Mouse (Mus musculus): ENCODE results near the gene Vapb. TPM values are rescaled to one million over a fixed set of nuclear protein-coding genes. Genes with fewer than 3 reads are reported as not detected.
"Not testable (repeated sequence)": the region's sequence is repeated elsewhere in the genome, so short reads cannot be mapped to it uniquely, and the experiment has no call there.

Vapb gene
- polyA plus RNA-seq, 1 experiment, result 9.1 TPM

DNA sequence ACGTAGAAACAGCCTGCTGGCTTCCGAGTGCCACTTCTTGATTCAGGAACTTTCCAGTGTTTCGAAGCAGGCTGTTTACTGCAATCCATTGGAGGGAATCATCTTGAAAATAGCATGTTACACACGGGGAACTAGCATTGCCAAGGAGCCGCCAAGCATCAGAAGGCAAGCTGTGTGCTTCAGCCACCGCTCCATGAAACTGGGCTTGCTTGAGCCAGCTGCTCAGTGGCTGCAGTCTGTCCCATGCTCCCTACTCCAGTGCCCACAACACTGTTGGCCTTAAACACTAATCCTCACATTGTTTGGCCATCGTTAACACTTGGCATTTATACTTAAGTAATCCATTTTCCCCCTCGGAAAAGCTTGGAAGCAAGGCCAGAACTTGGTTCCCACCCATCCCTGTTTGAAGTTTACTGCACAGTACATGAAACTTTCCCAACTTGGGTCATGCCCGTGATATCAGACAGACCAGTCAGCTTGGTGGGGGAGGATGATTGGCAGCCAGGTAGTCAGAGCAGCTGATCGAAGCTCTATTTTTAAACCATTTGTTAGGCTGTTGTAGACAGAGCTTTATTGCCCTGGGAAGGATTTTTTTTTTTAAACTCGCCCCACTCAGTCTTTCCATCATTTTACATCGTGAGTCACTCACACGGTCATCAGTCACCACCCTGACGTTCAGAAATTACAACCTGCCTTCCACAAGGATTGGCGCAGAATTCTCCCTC, 31.3 kb upstream of the Vapb start:
- H3K36me3 ChIP-seq (ENCODE audit: control insufficient read depth, insufficient read depth, low read length), result peaks cover 3% of the 10 kb centered on the region

DNA sequence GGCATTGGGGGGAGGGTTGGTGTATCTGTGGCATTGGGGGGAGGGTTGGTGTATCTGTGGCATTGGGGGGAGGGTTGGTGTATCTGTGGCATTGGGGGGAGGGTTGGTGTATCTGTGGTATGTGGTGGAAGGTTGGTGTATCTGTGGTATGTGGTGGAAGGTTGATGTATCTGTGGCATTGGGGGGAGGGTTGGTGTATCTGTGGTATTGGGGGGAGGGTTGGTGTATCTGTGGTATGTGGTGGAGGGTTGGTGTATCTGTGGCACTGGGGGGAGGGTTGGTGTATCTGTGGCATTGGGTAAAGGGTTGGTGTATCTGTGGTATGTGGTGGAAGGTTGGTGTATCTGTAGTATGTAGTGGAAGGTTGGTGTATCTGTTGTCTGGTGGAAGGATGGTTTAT, 29.7 kb upstream of the Vapb start:
- H3K4me1 ChIP-seq (ENCODE audit: control insufficient read depth, insufficient read depth, low read length); H3K36me3 ChIP-seq (ENCODE audit: control insufficient read depth, insufficient read depth, low read length); H3K27me3 ChIP-seq (ENCODE audit: control insufficient read depth, insufficient read depth, low read length); H3K27ac ChIP-seq (ENCODE audit: control insufficient read depth, insufficient read depth, low read depth, low read length); H3K4me3 ChIP-seq (ENCODE audit: control insufficient read depth, low read depth, low read length): not testable (repeated sequence)

More for the DNA sequence above, 31.3 kb upstream of the Vapb start:
- Histone ChIP-seq H3K27ac (ENCODE audit: control insufficient read depth, insufficient read depth, low read depth, low read length) (no peak overlapping the region), H3K4me1 (ENCODE audit: control insufficient read depth, insufficient read depth, low read length) (no peaks in the 10 kb centered on the region), H3K4me3 (ENCODE audit: control insufficient read depth, low read depth, low read length) (no peak overlapping the region), H3K27me3 (ENCODE audit: control insufficient read depth, insufficient read depth, low read length) (no peaks in the 10 kb centered on the region)
- TF ChIP-seq CTCF (IDR thresholded peaks at IDR 0.05; ENCODE audit: control insufficient read depth, insufficient read depth, insufficient replicate concordance, low read depth, low read length) (no peak), POLR2A (IDR thresholded peaks at IDR 0.05; ENCODE audit: control insufficient read depth, low read depth, low read length) (no peak)

DNA sequence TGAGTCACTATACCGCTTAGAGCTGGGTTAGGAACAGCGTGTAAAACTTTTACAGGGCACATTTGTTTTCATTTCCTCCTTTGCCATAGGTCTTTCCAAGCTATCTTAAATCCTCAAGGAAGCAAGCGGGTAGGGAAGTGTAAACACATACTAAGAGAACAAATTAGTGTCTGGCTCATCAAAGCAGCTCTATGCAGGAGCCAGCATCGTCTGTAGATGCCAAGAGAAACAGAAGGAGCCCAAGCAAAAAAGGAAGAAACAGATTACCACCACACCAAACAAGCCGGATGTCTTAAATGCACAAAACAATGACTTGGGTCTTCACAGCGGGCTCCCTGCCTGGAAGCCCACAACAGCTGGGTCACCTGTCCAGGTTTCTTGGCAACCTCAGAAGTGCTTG, 27.1 kb upstream of the Vapb start:
- Histone ChIP-seq H3K36me3 (ENCODE audit: control insufficient read depth, insufficient read depth, low read length) (no peaks in the 10 kb centered on the region), H3K4me3 (ENCODE audit: control insufficient read depth, low read depth, low read length) (no peak overlapping the region), H3K27ac (ENCODE audit: control insufficient read depth, insufficient read depth, low read depth, low read length) (no peak overlapping the region), H3K4me1 (ENCODE audit: control insufficient read depth, insufficient read depth, low read length) (peaks cover 4% of the 10 kb centered on the region), H3K27me3 (ENCODE audit: control insufficient read depth, insufficient read depth, low read length) (no peaks in the 10 kb centered on the region)
- no peak for TF ChIP-seq CTCF (IDR thresholded peaks at IDR 0.05; ENCODE audit: control insufficient read depth, insufficient read depth, insufficient replicate concordance, low read depth, low read length)
- no peak for TF ChIP-seq POLR2A (IDR thresholded peaks at IDR 0.05; ENCODE audit: control insufficient read depth, low read depth, low read length)

DNA sequence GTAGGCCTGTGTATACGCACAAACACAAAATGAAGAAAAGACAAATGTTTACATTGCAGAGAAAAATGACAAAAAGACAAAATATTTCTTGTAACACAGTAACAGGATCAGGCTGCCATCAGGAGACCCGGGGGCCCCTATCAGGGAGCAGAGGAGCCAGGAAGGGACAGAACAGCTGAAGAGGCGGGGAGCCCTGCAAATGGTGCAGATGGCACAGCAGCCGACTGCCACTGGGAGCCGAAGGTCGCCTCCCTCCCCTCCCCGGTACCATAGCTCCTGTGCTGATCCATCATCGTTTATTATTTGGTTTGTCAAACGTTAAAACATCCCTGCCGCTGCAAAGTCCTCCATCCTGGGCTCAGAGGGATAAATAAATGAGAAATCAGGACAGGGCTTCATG, 24.7 kb upstream of the Vapb start:
- TF ChIP-seq CTCF (IDR thresholded peaks at IDR 0.05; ENCODE audit: control insufficient read depth, insufficient read depth, insufficient replicate concordance, low read depth, low read length) (no peak), POLR2A (IDR thresholded peaks at IDR 0.05; ENCODE audit: control insufficient read depth, low read depth, low read length) (no peak)
- Histone ChIP-seq H3K4me1 (ENCODE audit: control insufficient read depth, insufficient read depth, low read length) (peaks cover 4% of the 10 kb centered on the region), H3K27ac (ENCODE audit: control insufficient read depth, insufficient read depth, low read depth, low read length) (no peak overlapping the region), H3K27me3 (ENCODE audit: control insufficient read depth, insufficient read depth, low read length) (no peaks in the 10 kb centered on the region), H3K4me3 (ENCODE audit: control insufficient read depth, low read depth, low read length) (no peak overlapping the region), H3K36me3 (ENCODE audit: control insufficient read depth, insufficient read depth, low read length) (no peaks in the 10 kb centered on the region)

DNA sequence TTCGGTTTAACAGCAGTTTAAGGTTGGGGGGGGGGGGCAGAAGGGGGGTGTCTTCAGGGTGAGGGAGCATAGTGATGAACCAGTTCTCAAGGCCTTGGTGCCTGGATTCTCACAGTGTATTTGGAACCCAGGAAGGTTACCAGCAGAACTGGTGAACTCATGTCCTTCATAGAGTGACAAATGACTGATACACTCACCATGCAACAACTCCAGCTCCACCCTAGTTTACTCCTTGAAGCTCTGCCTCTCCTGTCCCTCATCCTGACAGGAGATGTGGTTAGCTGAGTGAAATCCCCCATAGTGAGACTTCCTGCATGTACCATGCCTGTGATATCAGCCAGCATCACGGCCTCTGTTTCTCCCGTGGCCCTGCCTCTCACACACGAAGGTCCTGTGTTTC, 24.1 kb upstream of the Vapb start:
- Histone ChIP-seq H3K36me3 (ENCODE audit: control insufficient read depth, insufficient read depth, low read length) (no peaks in the 10 kb centered on the region), H3K27ac (ENCODE audit: control insufficient read depth, insufficient read depth, low read depth, low read length) (no peak overlapping the region), H3K4me3 (ENCODE audit: control insufficient read depth, low read depth, low read length) (no peak overlapping the region), H3K27me3 (ENCODE audit: control insufficient read depth, insufficient read depth, low read length) (no peaks in the 10 kb centered on the region), H3K4me1 (ENCODE audit: control insufficient read depth, insufficient read depth, low read length) (peaks cover 4% of the 10 kb centered on the region)
- TF ChIP-seq POLR2A (IDR thresholded peaks at IDR 0.05; ENCODE audit: control insufficient read depth, low read depth, low read length) (no peak), CTCF (IDR thresholded peaks at IDR 0.05; ENCODE audit: control insufficient read depth, insufficient read depth, insufficient replicate concordance, low read depth, low read length) (no peak)

DNA sequence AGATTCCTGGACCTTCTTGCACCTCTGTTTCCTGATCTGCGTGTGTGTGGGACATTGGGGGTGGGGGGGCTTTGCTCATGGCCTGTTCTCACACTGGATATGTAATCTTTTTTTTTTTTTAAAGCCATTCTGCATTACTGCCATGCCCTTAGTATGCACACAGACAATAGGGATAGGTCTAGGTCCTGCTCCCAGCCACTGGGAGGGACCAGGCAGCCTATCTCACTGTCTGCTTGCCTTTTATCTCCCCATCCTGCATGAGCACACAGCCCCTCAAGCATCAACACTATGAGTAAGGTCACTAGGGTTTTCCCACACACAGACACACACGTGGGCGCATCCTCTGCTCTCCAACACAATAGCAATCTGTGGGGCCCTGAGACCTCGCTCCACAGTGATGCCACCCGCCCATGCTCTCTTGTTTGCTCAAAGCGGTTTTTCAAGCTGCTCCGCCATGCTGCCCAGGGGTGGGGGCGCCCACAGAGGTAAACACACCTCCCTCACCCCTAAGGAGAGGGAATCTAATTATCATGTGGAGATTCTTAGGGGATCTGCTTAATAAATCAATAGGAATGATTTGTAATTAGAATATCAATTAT, 22.6 kb upstream of the Vapb start:
- Histone ChIP-seq H3K27me3 (ENCODE audit: control insufficient read depth, insufficient read depth, low read length) (no peaks in the 10 kb centered on the region), H3K4me3 (ENCODE audit: control insufficient read depth, low read depth, low read length) (no peak overlapping the region), H3K4me1 (ENCODE audit: control insufficient read depth, insufficient read depth, low read length) (peaks cover 12% of the 10 kb centered on the region), H3K36me3 (ENCODE audit: control insufficient read depth, insufficient read depth, low read length) (no peaks in the 10 kb centered on the region; the same call in 1 of the 2 replicates), H3K27ac (ENCODE audit: control insufficient read depth, insufficient read depth, low read depth, low read length) (no peak overlapping the region)
- no peak for TF ChIP-seq CTCF (IDR thresholded peaks at IDR 0.05; ENCODE audit: control insufficient read depth, insufficient read depth, insufficient replicate concordance, low read depth, low read length)
- no peak for TF ChIP-seq POLR2A (IDR thresholded peaks at IDR 0.05; ENCODE audit: control insufficient read depth, low read depth, low read length)

DNA sequence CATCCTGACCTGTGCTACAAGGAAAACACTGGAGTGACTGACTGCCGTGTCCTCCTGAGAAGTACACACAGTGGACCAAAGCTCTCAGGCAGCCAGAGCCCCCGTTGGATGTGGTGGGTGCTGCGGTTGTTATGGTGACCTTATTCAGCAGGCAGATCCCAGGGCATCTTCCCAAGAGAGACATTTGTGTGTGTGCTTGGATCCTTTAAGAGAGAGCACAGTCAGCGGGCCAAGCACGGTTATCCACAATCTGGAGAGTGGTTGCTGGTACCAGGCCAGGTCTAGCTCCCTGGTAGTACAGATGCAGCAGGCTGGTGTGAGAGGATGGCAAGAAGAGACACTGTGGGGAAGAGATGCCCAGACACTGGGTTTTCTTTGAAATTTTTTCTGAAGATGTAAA, 20.3 kb upstream of the Vapb start:
- H3K4me3 ChIP-seq (ENCODE audit: control insufficient read depth, low read depth, low read length), result no peak overlapping the region
- no peak overlapping the region for H3K27ac ChIP-seq (ENCODE audit: control insufficient read depth, insufficient read depth, low read depth, low read length)
- peaks cover 15% of the 10 kb centered on the region for H3K4me1 ChIP-seq (ENCODE audit: control insufficient read depth, insufficient read depth, low read length)
- H3K27me3 ChIP-seq (ENCODE audit: control insufficient read depth, insufficient read depth, low read length), result no peaks in the 10 kb centered on the region
- no peaks in the 10 kb centered on the region; the same call in 1 of the 2 replicates for H3K36me3 ChIP-seq (ENCODE audit: control insufficient read depth, insufficient read depth, low read length)
- TF ChIP-seq POLR2A (IDR thresholded peaks at IDR 0.05; ENCODE audit: control insufficient read depth, low read depth, low read length) (no peak), CTCF (IDR thresholded peaks at IDR 0.05; ENCODE audit: control insufficient read depth, insufficient read depth, insufficient replicate concordance, low read depth, low read length) (no peak)

Measured in testis, adult 2 months (tissue).